Mouse (Mus musculus): Measurements from ENCODE around the gene Tmem119. TPM values are rescaled to one million over a fixed set of nuclear protein-coding genes. Genes with fewer than 3 reads are reported as not detected.

The Tmem119 gene
- total RNA-seq (2014; rRNA removed; ENCODE audit: low replicate concordance) (19.9 and 28.4 TPM in 2 replicates), polyA plus RNA-seq (2015; fragmentation: Nextera tagmentation; extraction: Ambion mirVana) (12.4 and 13.0 TPM in 2 replicates)

DNA sequence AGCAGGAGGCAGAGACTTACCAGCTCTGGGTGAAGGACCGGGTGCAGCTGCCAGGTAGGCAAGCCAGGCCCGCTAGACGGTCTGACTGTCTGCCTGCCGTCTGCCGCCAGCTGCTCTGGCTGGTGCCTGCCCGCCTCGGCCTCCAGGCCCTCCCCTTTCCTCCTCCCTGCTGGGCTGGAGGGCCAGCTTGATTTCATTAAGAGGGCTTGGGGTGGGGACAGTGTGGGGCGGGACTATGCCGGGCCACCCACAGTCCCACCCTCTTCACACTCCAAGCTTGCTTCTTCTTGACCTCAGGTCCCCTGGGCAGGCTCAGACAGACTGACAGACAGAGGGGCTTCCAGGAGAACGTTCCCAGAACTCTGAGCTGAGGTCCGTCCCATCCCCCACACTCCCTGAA, at the start of gene Tmem119:
Gene Tmem119 (minus strand): TSS at position 237 of the 400 bp plus-strand sequence.
- Histone ChIP-seq H3K27me3 (ENCODE audit: control insufficient read depth, insufficient read depth, low read length) (peaks cover 25% of the 10 kb centered on the region), H3K4me3 (ENCODE audit: low read depth, low read length) (peak within 1 kb of the TSS; percentile 38), H3K4me2 (ENCODE audit: low read depth, low read length) (peak within 1 kb of the TSS; percentile 44), H3K36me3 (replicated peaks; ENCODE audit: control insufficient read depth, insufficient read depth, low read length) (no peaks in the 10 kb centered on the region), H3K27ac (ENCODE audit: low read depth) (peak within 1 kb of the TSS; percentile 48), H3K9me3 (replicated peaks; ENCODE audit: control insufficient read depth, low read length) (no peaks in the 10 kb centered on the region), H3K9ac (replicated peaks; ENCODE audit: low read depth, low read length) (0 out of 2 replicates have a peak within 1 kb of the TSS, but pooled peaks have one; percentile 30), H3K4me1 (ENCODE audit: control insufficient read depth, insufficient read depth) (no peaks in the 10 kb centered on the region)
- 1% methylated on average over 11 of the region's 11 CpGs for WGBS
- ATAC-seq (ENCODE audit: insufficient read depth, low read depth) (peak; percentile 82), DNase-seq (ENCODE audit: low spot score) (peak; percentile 48)
- no peak for TF ChIP-seq EP300 (IDR thresholded peaks at IDR 0.05; ENCODE audit: low read depth)
- no peak for TF ChIP-seq CTCF (IDR thresholded peaks at IDR 0.05; ENCODE audit: low read depth)

DNA sequence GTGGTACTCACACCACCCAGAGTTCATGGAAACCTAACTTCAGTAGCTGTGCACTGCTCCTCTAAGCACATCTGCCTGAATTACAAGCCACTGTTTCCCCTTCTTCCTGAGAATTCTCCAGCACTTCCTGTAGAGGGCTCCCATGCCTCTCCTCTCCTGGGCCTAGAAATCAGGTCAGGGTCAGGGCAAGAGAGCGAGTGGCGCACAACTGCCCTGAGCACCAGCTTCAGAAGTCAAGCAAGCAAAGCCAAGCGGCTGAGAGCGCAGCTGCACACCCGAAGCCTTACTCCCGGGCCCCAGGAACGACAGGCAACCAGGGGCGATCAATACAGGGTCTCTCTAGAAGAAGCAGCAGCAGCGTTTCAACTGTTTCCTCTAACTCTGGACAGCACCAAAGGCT, 47.3 kb upstream of the Tmem119 start:
- ATAC-seq (ENCODE audit: insufficient read depth, low read depth) (no peak), DNase-seq (ENCODE audit: low spot score) (no peak)
- no peak overlapping the region for H3K27ac ChIP-seq (ENCODE audit: low read depth)
- no peak for TF ChIP-seq EP300 (IDR thresholded peaks at IDR 0.05; ENCODE audit: low read depth)
- TF ChIP-seq CTCF (IDR thresholded peaks at IDR 0.05; ENCODE audit: low read depth), result no peak
- H3K9ac ChIP-seq (replicated peaks; ENCODE audit: low read depth, low read length), result no peak overlapping the region
- no peaks in the 10 kb centered on the region for H3K4me1 ChIP-seq (ENCODE audit: control insufficient read depth, insufficient read depth)
- no peak overlapping the region for H3K4me2 ChIP-seq (ENCODE audit: low read depth, low read length)
- H3K36me3 ChIP-seq (replicated peaks; ENCODE audit: control insufficient read depth, insufficient read depth, low read length), result peaks cover 94% of the 10 kb centered on the region
- WGBS, result 85% methylated on average over 9 of the region's 9 CpGs
- no peak overlapping the region for H3K4me3 ChIP-seq (ENCODE audit: low read depth, low read length)
- no peaks in the 10 kb centered on the region for H3K27me3 ChIP-seq (ENCODE audit: control insufficient read depth, insufficient read depth, low read length)
- H3K9me3 ChIP-seq (replicated peaks; ENCODE audit: control insufficient read depth, low read length), result no peaks in the 10 kb centered on the region

DNA sequence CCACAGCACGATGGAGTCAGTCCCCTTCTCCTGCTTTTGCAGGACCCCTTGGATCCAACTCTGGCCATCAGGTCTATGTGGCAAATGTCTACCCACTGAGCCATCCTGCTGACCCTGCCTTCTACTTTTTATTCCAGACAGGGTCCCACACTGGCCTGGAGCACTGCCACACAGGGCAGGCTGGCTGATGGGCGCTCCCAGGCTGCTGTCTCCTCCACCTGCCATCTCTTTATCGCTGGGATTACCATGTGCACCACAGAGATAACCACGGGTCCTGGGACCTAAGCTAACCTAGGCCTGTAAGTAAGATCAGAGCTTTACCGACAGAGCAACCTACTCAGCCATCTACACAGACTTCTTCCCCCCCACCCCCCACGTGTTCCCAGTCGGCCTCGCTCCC, 46.3 kb upstream of the Tmem119 start:
- 88% methylated on average over 8 of the region's 8 CpGs for WGBS
- ATAC-seq (ENCODE audit: insufficient read depth, low read depth), result no peak
- H3K9me3 ChIP-seq (replicated peaks; ENCODE audit: control insufficient read depth, low read length), result no peaks in the 10 kb centered on the region
- H3K9ac ChIP-seq (replicated peaks; ENCODE audit: low read depth, low read length), result no peak overlapping the region
- H3K4me2 ChIP-seq (ENCODE audit: low read depth, low read length), result no peak overlapping the region
- peaks cover 96% of the 10 kb centered on the region for H3K36me3 ChIP-seq (replicated peaks; ENCODE audit: control insufficient read depth, insufficient read depth, low read length)
- H3K27me3 ChIP-seq (ENCODE audit: control insufficient read depth, insufficient read depth, low read length), result no peaks in the 10 kb centered on the region
- no peaks in the 10 kb centered on the region for H3K4me1 ChIP-seq (ENCODE audit: control insufficient read depth, insufficient read depth)
- H3K27ac ChIP-seq (ENCODE audit: low read depth), result no peak overlapping the region
- no peak overlapping the region for H3K4me3 ChIP-seq (ENCODE audit: low read depth, low read length)
- TF ChIP-seq EP300 (IDR thresholded peaks at IDR 0.05; ENCODE audit: low read depth) (no peak), CTCF (IDR thresholded peaks at IDR 0.05; ENCODE audit: low read depth) (no peak)
- DNase-seq (ENCODE audit: low spot score), result no peak

DNA sequence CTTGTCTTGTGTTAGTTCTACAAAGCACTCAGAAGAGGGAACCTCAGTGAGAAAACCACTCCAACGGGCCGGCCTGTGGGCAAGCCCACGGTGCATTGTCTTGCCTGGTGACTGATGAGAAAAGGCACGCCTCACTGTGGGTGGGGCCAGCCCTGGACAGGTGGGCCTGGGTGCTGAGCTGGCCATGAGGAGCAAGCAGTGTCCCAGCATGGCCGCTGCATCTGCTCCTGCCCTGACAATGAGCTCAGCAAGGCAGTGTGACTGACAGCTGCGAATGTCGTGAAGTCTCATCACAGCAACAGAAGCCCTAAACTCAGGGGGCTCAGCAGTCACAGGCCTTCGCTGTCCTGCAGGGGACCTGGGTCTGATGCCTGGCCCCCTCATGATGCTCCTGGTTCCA, 45.3 kb upstream of the Tmem119 start:
- DNase-seq (ENCODE audit: low spot score) (no peak), ATAC-seq (ENCODE audit: insufficient read depth, low read depth) (no peak)
- TF ChIP-seq CTCF (IDR thresholded peaks at IDR 0.05; ENCODE audit: low read depth) (no peak), EP300 (IDR thresholded peaks at IDR 0.05; ENCODE audit: low read depth) (no peak)
- H3K9me3 ChIP-seq (replicated peaks; ENCODE audit: control insufficient read depth, low read length), result no peaks in the 10 kb centered on the region
- H3K27me3 ChIP-seq (ENCODE audit: control insufficient read depth, insufficient read depth, low read length), result no peaks in the 10 kb centered on the region
- H3K4me1 ChIP-seq (ENCODE audit: control insufficient read depth, insufficient read depth), result no peaks in the 10 kb centered on the region
- no peak overlapping the region for H3K9ac ChIP-seq (replicated peaks; ENCODE audit: low read depth, low read length)
- 80% methylated on average over 8 of the region's 8 CpGs for WGBS
- H3K4me2 ChIP-seq (ENCODE audit: low read depth, low read length), result no peak overlapping the region
- H3K27ac ChIP-seq (ENCODE audit: low read depth), result no peak overlapping the region
- peaks cover 88% of the 10 kb centered on the region for H3K36me3 ChIP-seq (replicated peaks; ENCODE audit: control insufficient read depth, insufficient read depth, low read length)
- H3K4me3 ChIP-seq (ENCODE audit: low read depth, low read length), result no peak overlapping the region

DNA sequence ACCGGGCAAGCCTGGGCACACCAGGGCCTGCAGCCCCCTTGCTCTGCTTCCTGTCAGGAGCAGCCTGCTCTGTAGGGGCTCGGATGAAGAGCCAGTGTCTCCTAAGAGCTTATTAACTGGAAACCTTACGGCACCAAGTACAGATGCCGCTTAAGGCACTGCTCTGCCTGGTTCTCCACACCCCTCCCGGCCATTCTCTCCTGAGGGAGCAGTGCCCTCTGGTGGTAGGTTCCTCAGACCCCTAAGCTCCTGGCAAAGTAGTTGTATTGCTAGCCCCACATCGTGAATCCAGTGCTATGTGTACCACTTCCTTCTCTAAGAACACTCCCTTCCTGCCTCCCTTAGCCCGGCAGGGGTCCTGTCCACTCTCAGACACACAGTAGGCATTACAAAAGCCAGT, 44.4 kb upstream of the Tmem119 start:
- 45% methylated on average over 7 of the region's 7 CpGs for WGBS
- no peak overlapping the region for H3K27ac ChIP-seq (ENCODE audit: low read depth)
- no peak overlapping the region; the same call in 1 of the 2 replicates for H3K9ac ChIP-seq (replicated peaks; ENCODE audit: low read depth, low read length)

DNA sequence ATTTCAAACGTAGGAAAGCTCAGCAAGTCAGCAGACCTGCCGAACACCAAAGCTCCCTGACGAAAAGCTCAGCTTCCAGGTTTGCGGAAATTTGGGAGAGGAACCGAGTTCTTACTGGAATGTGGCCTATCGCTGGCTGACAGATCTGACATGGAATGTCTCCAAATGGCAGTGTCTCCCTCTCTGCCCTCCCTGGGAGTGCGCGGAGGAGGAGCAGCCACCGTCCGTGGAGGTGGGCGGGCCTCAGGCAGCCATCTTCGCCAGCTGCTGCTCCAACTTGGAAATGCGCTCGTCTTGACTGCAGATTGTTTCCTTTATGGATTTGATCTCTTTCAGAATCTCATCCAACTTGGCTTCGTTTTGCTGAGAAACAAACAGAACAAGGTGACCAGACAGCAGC, 43.8 kb upstream of the Tmem119 start:
- H3K36me3 ChIP-seq (replicated peaks; ENCODE audit: control insufficient read depth, insufficient read depth, low read length), result peaks cover 73% of the 10 kb centered on the region
- no peak overlapping the region for H3K4me3 ChIP-seq (ENCODE audit: low read depth, low read length)
- 71% methylated on average over 15 of the region's 15 CpGs for WGBS
- no peak overlapping the region for H3K9ac ChIP-seq (replicated peaks; ENCODE audit: low read depth, low read length)
- ATAC-seq (ENCODE audit: insufficient read depth, low read depth) (no peak), DNase-seq (ENCODE audit: low spot score) (no peak)
- no peak overlapping the region for H3K27ac ChIP-seq (ENCODE audit: low read depth)
- no peaks in the 10 kb centered on the region for H3K4me1 ChIP-seq (ENCODE audit: control insufficient read depth, insufficient read depth)
- H3K4me2 ChIP-seq (ENCODE audit: low read depth, low read length), result no peak overlapping the region
- H3K27me3 ChIP-seq (ENCODE audit: control insufficient read depth, insufficient read depth, low read length), result no peaks in the 10 kb centered on the region
- H3K9me3 ChIP-seq (replicated peaks; ENCODE audit: control insufficient read depth, low read length), result no peaks in the 10 kb centered on the region
- TF ChIP-seq CTCF (IDR thresholded peaks at IDR 0.05; ENCODE audit: low read depth) (no peak), EP300 (IDR thresholded peaks at IDR 0.05; ENCODE audit: low read depth) (no peak)

More for the DNA sequence above, 44.4 kb upstream of the Tmem119 start:
- peaks cover 79% of the 10 kb centered on the region for H3K36me3 ChIP-seq (replicated peaks; ENCODE audit: control insufficient read depth, insufficient read depth, low read length)
- no peaks in the 10 kb centered on the region for H3K4me1 ChIP-seq (ENCODE audit: control insufficient read depth, insufficient read depth)
- TF ChIP-seq EP300 (IDR thresholded peaks at IDR 0.05; ENCODE audit: low read depth) (no peak), CTCF (IDR thresholded peaks at IDR 0.05; ENCODE audit: low read depth) (peak; percentile 60)
- H3K9me3 ChIP-seq (replicated peaks; ENCODE audit: control insufficient read depth, low read length), result no peaks in the 10 kb centered on the region
- no peak for DNase-seq (ENCODE audit: low spot score)
- peak; percentile 37; the same call in 1 of the 2 replicates for ATAC-seq (ENCODE audit: insufficient read depth, low read depth)
- no peaks in the 10 kb centered on the region for H3K27me3 ChIP-seq (ENCODE audit: control insufficient read depth, insufficient read depth, low read length)
- no peak overlapping the region for H3K4me3 ChIP-seq (ENCODE audit: low read depth, low read length)
- no peak overlapping the region for H3K4me2 ChIP-seq (ENCODE audit: low read depth, low read length)
